Mouse (Mus musculus): ENCODE data around the gene Mgat5.

The Mgat5 gene

DNA sequence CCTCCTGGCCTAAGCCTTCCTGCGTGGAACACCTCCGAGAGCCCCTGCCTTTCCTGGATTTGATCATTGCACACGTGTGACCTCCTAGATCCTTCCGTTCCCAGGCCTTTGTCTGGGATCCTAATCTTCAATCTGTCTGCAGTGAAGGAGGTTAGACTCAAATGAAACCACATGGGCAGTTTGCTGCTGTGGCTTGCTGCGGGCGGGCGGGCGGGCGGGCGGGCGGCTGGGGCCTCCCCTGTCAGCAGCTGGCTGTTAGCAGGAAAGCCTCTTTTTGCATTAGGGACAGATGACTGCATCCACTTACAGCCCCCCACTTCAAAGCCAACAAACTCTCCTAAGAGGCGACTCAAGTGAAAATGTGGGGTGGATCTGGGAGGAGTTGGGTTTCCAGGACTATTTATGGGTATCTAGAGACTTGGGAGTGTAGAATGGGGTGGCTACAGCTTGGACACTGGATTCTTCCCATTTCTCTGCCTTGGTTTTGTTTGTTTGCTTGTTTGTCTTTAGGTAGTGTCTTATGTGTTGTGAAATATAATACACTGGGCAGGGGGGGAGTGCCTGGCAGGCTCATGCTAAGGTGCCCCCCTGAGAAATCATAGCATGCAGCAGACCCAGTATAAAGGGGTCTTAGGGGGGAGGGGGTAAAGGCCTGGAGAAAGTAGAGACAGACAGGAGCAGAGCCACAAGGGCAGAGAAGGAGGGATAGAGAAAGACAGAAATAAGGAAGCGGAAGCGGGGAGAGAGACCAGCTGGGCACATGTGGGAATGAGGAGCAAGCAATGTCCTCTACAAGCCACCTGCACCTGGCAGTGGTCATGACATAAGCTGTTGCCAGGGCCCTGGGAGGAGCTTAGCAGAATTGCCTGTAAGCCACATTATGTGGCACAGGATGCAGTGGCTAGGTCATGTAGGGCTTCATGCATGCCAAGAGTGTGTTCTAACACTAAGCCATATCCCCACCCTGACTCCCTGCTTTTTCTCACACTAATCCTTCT is 238.4 kb downstream of the Mgat5 start:
- no peak for DNase-seq

DNA sequence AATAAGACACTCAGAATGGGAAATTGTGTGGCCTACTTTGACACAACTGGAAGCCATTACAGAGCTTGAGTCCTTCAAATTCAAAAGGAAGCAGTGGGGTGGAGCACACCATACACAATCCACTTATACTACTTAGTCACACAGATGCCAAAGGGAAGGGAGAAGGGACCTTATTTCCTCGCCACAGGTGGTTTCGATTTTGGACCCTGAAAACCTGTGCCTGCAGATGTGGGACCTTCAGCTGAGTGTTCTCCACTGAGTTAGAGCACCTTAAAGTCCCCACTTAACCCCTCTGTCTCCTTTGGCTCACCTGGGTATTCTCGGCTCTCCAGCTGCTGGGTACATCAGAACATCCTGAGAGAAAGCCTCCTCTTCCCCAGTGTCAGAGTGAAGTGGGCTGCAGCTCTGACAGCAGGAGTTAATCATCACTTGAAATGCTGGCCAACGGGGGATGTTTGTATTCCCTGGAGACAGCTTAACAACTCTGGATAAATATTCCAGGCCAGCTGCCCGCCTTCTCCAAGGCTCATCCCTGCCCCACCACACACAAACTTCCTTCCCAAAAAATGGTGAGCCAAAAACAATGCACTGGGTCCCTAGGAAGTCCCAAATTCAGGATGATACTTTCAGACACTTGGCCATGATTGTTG is 240.1 kb downstream of the Mgat5 start:
- no peak for DNase-seq

DNA sequence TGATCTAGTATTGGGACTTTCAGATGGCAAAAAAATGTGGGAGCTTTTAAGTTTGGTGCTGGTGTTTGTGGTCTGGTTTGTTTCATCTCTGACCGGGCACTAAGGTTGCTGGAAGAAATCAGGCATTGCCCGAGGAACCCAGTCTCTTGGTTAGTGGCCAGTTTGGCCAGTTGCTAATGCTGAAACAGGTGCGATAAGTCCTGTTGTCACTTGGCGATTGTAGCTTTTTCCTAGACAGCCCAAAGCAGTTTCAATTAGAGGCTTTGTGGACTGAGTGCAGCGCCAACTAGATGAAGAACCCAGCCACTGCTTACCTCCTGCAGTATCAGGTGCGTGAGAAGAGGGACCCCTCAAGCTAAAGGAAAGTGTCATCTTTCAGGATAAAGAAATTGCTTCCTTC is 248.6 kb downstream of the Mgat5 start:
- DNase-seq, result no peak

DNA sequence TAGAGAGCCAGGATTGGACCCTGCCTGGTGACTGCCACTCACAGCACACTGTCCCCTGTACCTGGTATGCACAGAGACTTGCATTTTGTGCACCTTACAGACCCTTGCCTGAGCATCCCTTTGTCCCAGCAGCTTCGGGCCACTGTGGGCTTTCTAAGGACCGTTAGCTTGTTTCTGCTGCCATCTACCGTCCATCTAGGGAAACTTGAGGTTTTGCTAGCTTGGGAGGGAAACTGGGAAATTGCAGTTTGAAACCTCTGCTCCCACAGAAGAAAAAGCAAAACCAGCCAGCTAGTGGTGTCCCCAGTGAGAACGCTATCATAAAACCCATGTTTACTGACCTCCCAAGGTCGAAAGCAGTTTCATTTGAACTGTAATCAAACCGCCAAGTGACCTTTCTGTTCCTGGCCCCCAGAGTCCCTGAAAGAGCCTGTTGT is 254.2 kb downstream of the Mgat5 start:
- DNase-seq, result peak; percentile 49

DNA sequence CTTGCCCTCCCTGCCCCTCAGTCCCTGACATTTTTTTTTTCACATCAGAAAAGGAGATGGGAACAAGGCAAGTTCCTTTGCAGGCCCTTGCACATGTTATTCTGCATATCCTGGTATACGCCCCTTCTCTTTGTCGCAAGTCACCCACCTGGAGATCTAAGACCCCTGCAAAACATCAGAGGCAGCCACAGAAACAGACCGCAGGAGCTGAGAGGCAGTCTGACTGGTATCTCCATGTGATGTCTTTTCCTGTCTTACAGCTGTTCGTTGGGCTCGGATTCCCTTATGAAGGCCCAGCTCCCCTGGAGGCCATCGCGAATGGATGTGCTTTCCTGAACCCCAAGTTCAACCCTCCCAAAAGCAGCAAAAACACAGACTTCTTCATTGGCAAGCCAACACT is 254.8 kb downstream of the Mgat5 start:
- DNase-seq, result no peak

DNA sequence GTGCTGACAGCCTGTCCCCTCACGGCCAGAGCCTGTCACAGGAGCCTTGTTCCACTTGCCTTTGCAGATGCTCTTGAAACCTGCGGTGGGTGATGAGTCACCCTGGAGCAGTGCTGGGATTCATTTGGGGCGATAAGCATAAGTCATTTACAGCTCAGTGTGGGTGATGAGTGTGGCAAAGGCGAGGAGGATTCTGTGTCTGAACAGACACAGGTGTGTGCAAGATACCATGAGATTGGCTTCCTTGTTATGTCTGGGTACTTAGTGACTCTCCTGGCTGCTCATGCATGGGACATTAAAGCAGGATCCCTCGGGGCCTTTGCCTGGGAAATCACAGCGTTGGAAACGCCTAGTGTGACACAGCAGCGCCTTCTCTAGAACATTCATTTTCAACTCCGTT is 256.2 kb downstream of the Mgat5 start:
- DNase-seq, result no peak

DNA sequence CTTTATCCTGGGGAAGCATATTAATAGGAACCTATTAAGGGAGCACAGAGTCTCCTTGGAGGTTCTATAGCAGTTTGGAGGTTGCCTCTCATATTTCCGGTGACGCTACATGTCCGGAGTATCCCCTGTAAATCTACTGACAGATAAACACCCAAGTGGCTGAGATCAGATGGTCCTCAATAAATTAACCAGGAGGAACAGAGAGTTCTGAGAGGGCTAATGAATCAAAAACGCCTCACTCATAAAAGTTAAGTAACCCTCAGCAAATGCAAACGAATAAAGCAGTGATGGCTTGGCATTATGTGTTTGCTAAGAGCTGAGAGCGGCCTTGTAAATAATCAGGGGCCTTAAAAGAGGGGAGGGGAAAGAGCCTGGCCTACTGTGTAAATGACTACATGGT is 259.2 kb downstream of the Mgat5 start:
- DNase-seq, result no peak

DNA sequence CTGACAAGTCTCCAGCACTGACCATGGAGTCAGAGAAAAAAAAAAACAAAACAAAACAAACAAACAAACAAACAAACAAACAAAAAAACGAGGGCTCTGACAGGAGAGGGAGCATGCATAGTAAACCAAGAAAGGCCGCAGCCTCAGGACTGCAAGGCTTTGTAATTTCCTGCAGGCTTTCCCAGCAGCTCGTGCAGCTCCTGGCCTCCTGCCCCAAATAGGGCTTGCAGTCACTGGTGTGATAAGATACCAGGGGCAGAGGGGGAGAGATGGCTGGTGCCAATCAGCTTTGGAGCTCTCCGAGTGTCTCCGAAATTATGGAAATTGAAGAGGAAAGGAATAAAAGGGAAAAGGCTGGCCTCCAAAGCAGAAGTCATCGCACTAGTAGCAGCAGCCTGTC is 260.5 kb downstream of the Mgat5 start:
- DNase-seq, result no peak

DNA sequence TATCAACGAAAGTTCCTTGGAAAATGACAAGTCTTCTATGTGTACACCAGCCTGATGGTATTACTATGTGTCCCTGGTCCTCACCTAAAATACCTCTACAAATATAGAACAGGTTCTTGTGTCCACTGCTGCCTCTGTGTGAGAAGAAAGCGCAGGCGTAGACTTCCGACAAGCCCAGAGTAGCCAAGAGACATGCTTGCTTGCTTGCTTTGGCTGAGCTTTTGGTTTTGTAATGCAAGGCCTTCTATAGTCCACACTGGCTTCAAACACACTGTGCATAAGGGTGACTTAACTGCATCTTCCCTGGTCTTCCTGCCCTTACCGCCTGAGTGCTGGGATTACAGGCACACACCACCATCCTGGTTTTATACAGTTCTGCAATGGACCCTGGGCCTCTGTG is 262.4 kb downstream of the Mgat5 start:
- no peak for DNase-seq

DNA sequence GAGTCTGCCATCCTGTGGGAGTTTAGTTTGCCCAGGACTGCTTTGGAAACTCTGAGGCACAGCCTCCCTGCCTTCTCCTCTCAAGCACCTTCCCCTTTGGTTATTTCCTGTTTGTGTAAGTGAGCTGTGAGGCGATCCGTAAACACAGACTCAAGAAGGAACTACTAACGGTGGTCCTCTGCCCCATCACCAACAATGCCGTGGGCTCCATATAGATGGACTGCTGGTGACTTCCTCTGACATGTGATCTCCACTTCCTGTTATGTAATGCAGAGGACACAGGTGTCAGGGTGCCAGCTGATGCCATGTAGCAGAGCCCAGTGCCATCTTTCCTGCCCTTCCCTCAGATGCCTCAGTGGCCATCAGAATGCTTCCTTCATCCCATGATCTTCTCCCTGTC is 265.4 kb downstream of the Mgat5 start:
- no peak for DNase-seq

DNA sequence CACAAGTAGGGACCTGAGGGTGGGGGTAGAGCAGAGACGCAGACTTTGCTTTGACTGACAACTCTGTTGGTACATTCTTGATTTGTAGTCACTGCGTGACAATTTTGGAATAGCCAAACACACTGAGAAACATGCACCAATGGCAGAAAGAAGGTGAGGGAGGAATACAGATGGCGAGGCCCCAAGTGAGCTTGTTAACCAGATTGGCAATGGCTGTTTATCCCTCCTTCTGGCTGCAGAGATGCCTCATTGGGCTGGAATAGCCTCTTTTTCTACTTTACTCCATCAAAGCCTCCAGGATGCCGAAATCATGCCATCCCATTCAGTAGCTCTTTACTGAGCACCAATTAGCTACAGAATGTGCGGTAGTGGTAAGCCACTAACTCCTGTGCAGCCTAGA is 270.9 kb downstream of the Mgat5 start:
- DNase-seq, result no peak

DNA sequence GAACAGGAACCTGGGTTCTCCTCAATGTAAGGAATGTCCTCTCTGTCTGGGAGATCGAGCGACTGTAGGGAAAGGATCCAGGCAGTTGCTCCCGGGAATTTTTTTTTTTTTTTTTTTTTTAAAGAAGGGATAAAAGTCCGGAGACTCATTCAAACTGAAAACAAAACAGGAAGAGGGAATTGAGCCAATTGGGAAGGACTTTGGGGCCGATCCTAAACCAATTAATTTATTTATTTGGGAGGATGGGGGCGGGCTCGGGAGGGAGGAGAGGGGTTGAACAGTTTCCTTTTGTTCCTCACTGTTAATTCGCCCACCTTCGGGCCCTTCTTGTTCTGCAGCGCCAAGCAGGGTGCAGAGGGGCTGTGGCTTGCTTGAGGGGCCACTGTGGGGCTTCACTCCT is 278.1 kb downstream of the Mgat5 start:
- no peak for DNase-seq

DNA sequence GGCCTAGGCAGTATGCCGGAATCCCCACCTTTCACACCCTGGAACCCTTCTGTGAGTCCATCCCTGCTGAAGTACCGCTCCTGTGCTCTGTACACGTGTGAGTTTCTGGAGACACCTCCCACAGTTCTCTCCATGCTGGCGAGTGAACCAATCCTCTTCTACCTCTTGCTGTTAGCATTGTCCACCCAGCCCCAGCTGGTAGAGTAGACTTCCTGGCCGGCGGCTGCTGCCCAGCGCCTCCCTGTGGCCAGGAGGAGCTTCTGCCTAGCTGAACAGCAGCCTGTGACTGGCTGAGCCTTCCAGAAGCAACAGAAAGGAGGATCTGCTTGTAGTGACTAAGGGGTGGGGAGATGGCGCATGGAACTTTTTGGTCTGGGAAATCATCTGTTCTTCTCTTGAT is 279.4 kb downstream of the Mgat5 start:
- no peak for DNase-seq

DNA sequence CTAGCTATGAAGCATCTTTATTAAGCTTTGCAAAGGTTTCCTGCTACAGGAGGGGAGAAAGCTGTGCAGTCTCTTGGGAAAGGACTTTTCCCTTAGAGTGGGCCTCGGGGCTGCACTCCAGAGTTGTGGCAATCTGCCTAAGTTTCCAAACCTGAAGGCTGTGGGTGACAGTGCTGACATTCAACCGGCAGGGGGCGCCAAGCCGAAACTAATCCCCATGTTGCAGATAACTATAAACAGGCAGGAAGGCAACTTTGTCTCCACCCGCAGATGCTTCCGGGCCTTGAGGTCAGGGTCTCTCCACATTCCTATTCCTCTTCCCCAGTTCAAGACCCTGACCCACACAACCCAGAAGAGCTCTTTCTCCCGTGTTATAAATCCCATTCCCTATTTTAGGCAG is 280.0 kb downstream of the Mgat5 start:
- peak; percentile 59 for DNase-seq

DNA sequence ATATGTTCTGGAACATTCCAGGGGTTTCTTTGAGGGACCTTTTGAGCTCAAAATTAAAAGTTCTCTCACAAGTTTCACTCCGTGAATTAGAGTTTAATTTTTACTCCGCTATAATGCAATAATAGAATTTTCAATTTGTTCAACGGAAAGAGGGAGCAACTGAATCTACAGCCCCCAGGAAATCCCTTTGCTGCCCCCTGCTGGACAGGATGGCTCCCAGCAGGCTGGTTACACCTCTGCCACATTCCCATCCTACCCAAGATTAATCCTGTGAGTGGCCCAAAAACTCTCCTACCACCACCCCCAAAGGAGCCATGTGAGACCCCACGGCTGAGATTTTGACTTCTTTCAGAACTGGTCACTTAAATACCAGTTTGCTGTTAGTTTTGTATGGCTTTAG is 282.3 kb downstream of the Mgat5 start:
- no peak for DNase-seq

DNA sequence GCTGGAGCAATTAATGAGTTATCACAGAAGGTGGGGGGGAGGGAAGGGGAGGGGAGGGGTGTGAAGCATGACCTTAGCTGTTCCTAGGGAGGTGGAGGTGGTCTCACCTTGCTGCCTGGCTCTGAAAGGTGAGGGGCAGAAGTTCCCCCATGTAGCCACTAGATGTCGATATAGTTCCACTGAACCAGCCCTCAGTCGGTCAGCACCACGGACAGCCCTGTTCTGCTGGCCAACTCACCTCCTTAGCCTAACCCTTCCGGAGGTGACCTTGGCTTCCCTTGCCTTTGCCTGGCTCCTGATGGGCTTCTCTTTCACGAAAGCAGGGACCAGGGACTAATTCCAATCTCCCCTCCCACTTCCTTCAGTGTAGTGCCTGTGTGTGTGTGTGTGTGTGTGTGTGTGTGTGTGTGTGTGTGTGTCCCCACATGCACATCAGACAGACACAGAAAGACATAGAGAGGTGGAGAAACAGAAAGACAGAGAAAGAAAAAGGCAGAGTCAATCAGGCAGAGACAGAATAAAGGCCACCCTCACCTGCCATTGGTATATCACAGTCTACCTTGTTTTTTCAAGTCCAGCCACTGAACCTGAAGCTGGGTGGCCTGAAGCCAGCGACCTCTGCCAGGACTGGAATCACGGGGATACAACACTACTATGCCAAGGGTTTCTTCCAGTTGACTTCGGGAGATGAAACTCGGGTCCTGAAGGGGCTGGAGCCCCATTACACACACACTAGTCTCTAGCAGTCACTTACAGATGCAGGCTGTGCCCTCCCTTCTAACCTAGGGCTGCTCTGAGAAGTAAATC is 292.1 kb downstream of the Mgat5 start:
- DNase-seq, result peak; percentile 74

DNA sequence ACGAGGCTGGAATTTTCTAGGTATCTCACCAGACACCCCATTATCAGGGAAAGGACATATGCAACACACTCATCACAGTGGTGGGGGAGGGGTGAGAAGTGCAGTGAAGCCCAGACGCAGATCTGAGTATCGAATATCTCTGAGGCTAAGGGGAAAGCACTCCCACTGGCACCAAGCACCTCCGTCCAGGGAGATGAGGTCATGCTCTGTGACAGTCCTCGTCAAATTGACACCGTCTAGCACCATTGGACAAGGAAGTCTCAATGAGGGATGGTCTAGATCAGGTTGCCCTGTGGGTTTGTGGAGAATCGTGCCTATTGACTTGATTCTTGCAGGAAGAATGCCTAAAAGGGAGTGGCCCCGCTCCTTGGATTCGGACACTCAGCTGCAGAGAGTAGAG is 293.9 kb downstream of the Mgat5 start:
- DNase-seq, result no peak

DNA sequence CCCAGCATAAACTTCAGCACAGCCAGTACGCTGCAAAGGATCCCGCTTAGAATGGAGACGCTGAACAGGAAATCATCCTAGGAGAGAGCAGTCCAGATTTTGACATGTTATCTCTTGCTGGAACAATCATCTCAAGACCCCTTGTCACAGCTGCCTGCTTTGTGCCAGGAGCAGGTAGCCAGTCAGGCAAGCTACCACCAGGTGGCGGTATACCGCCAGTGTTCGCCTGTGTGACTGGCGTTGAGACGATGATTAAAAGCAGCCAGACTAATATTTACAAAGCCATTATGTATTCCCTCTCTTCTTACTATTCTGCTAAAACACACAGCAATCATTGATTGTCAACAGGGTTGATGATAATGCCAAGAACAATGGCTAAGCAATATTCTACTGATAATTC is 295.4 kb downstream of the Mgat5 start:
- peak; percentile 80 for DNase-seq

DNA sequence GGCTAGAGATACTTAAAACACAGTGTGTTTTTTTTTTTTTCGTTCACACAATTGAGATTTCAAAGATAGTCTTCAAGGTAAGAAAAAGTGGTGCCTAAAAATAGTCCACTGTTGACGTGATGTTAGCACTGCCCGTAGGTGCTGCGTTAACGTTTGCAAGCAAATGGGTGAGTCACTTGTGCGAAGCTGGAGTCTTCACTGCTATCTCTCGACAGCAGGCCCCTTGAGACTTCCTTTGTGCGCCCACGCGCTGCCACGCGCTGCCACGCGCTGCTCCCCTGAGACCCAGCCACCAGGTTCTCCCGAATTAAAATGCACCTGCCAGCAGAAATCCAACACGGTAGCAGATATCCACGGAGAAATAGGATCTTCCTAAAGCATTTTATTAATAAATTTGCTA is 295.9 kb downstream of the Mgat5 start:
- DNase-seq, result no peak

DNA sequence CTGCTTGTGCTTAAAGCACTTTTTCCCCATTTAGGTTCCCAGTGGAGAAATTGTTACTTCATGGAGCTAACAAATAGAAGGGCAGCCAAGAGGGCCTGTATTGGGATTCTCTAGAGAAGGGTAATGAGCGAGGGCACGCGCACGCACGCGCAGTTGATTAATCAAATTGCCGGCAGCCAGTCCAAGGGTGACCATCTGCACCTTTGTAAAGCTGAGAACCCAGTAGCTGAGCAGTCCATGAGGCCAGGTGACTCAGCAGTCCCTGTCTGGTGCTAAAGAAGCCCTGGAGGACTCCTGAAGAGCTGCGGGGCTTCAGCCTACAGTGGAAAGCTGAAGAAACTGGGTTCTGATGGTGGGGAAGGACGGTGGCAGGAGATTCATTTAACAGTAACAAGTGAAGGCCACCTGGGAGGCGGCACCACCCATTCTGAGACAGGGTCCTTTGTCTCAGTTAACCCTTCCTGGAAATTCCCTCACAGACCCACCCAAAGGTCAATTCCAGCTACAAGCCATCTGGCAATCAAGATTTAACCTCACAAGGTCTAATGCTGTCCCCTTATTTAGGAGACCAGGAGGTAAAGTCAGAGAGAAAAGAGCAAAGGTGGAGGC is 302.3 kb downstream of the Mgat5 start:
- DNase-seq, result peak; percentile 69

DNA sequence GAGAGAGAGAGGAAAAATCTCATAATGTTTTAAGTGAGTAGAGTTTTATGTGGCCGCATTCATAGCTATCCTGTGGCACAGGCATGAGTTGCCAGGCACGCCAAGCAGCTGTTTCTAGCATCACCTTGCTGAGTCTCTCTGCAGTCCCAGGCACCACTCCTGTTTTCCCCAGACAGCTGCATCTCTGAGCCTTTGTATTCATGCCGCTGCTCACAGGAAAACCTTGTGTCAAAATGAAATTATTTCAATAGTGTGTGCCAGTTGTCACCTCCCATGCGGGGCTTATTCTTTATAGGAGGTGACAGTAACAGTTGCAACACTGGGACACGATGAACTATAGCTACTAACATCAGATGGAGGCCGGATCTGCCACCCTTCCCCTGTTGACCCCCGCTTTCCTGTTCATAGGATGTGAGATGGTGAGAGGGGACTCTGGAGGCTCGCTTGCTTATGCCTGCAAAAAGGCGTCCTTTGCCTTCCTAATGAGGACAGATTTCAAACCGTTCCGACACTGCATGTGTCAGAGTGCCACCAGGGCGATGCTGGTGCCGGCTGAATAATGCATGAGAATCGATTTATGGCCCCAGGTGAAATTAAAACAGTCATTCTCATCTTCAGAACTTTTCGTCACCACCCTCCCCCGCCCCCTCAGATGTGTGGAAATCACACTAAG is 303.4 kb downstream of the Mgat5 start:
- no peak for DNase-seq

DNA sequence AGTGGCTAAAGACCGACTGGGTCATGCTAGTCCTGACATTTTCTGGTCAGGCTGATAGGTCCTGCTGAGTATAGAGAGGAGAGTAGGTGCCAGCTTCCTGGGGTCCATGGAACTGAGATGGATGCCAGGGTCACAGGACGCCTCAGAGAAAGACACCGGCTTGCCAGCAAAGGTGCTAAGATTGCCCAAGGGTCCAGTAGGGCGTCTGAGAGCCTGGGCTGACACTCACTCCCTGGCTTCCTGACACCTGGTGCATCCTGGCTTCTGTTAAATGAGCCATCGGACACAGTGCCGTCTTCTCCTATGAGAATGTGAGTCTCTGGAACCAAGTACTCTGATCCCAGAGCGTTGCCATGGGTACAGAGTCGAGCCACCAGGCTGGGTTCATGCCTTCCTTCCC is 304.1 kb downstream of the Mgat5 start:
- DNase-seq, result peak; percentile 65
